Mouse (Mus musculus) heart, adult 2 months (tissue): ENCODE measurements at regions not wholly inside any gene's neighbourhood (a gene's known extent, or its start where the extent isn't known, plus 50 kb on each side); places are given as distances from the start of the nearest gene placed in this dataset.

Source experiments
- DNase-seq, 2 experiments: peaks; one replicate each; pipeline ENCODE4 v3.0.0; 2021
- H3K27ac ChIP-seq: fragments of 200-600 bp; 2 replicates; pipeline ENCODE4 v1.8.1; 2022
- H3K27me3 ChIP-seq: fragments of 200-500 bp; 2 replicates; pipeline ENCODE4 v1.6.1; 2012; ENCODE audit warnings: mild to moderate bottlenecking, low read length, inconsistent platforms, mixed read lengths; ENCODE audit not compliant: control insufficient read depth, insufficient read depth
- H3K36me3 ChIP-seq: fragments of 200-500 bp; 2 replicates; pipeline ENCODE4 v1.6.1; 2012; ENCODE audit warnings: low read length, inconsistent platforms; ENCODE audit not compliant: control insufficient read depth, insufficient read depth
- H3K4me1 ChIP-seq: fragments of 200-500 bp; 2 replicates; pipeline ENCODE4 v1.6.1; 2011; ENCODE audit warnings: low read length; ENCODE audit not compliant: control insufficient read depth, insufficient read depth
- H3K4me3 ChIP-seq: fragments of 200-600 bp; 2 replicates; pipeline ENCODE4 v1.8.1; 2022
- H3K79me2 ChIP-seq: fragments of 200-500 bp; replicated peaks from 2 replicates; pipeline ENCODE4 v1.6.1; 2012; ENCODE audit warnings: mild to moderate bottlenecking, inconsistent platforms, low read length, moderate library complexity, mixed read lengths; ENCODE audit not compliant: control insufficient read depth, insufficient read depth
- H3K9ac ChIP-seq: fragments of 200-500 bp; 2 replicates; pipeline ENCODE4 v1.6.1; 2012; ENCODE audit warnings: low read depth, mild to moderate bottlenecking, control low read depth, inconsistent platforms, low read length, mixed read lengths
- CTCF ChIP-seq: fragments of 200-600 bp; IDR thresholded peaks from 2 replicates; pipeline ENCODE4 v1.8.1; 2022; ENCODE audit warnings: antibody characterized with exemption, mild to moderate bottlenecking, moderate library complexity
- EP300 ChIP-seq: fragments of 200-500 bp; IDR thresholded peaks from 2 replicates; pipeline ENCODE4 v1.6.1; 2011; ENCODE audit warnings: low read depth, low read length, control low read depth; ENCODE audit not compliant: insufficient read depth
- POLR2A ChIP-seq: fragments of 200-500 bp; IDR thresholded peaks from 2 replicates; pipeline ENCODE4 v1.6.1; 2011; ENCODE audit warnings: mild to moderate bottlenecking, low read depth, low read length, control low read depth; ENCODE audit not compliant: insufficient read depth
- WGBS: fragments of 180-500 bp; shearing (Covaris S2); methylation state at CpG from one replicate; pipeline ENCODE4 v1.1.7; 2018; 5-methylcytosine and 5-hydroxymethylcytosine counted together
- intact Hi-C: fragments of 180-260 bp; cut with DNase I; formaldehyde crosslinking; loops from one replicate; pipeline ENCODE4 v1.15.1; 2025

DNA sequence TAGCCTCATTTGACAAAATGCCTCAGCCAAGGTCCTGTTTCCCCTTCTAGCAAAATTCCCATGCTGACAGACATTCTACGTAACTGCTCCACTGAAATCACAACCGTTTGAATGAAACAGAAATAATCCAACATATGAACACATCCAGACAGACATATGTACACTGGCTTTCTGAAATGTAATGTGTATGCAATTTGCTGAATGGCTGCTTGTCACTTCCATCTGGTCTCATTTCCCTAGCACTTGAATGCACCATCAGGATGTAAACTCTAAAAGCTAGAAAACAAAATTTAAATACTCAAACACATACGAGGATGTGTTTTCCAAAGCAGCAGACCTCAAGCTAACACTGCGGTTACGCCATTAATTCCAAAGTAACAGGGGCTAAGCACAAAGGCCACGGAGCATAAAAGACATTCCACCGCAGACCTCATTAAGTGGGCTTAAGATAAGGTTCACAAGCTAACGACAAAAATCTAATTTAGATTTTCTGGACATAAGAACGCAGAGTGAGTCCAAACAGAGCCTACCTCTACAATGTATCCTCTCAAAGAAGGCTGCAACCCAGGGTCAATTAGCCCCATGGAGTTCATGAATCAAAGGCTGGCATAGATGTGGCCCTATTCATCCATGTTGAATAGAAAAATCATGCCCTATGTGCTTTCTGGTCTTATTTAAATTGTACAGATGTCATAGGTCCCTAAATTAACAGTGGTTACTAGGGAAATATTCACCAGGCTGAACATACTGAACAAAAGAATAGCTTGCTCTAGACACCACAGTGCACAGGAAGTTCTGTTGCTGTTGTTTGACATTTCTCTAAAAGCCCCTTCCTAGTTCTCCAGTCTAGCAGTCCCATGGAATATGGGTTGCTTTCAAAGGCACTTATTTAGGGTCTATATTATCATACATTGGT lies 630.5 kb downstream of the Nedd1 start:
- Histone ChIP-seq H3K27ac (no peak overlapping the region), H3K4me1 (no peaks in the 10 kb centered on the region), H3K4me3 (no peak overlapping the region), H3K79me2 (no peaks in the 10 kb centered on the region), H3K27me3 (no peaks in the 10 kb centered on the region), H3K9ac (no peak overlapping the region), H3K36me3 (no peaks in the 10 kb centered on the region)
- DNase-seq = no peak
- intact Hi-C loops = no loop called here
- 75% methylated on average over 9 of the region's 9 CpGs for WGBS
- no peak for TF ChIP-seq CTCF
- TF ChIP-seq EP300 = no peak
- no peak for TF ChIP-seq POLR2A

DNA sequence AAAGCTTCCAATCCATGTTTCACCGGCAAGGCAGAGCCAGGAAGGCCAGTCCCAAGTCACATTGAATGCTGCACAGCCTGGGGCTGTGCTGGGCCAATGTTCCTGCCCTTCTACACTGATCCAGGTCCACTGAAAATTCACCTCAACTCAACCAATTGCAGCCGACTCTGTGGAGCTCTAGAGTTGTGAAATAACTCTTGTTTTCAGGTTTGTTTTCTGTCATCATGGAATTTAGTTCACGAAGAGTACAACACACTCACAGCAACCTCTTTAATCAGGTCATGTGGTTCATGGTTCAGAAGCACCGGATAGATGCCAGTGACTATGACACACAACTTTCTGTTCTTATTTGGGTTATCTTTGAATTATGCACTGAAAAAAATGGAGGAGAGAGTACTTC lies 640.1 kb downstream of the Nedd1 start:
- no peak overlapping the region for H3K27ac ChIP-seq
- no peaks in the 10 kb centered on the region for H3K4me1 ChIP-seq
- no peaks in the 10 kb centered on the region for H3K36me3 ChIP-seq
- WGBS = 76% methylated on average over 4 of the region's 4 CpGs
- no peaks in the 10 kb centered on the region for H3K79me2 ChIP-seq
- no peak overlapping the region for H3K4me3 ChIP-seq
- no peak overlapping the region for H3K9ac ChIP-seq
- DNase-seq = no peak
- TF ChIP-seq CTCF (no peak), EP300 (no peak), POLR2A (no peak)
- H3K27me3 ChIP-seq = no peaks in the 10 kb centered on the region
- intact Hi-C loops = no loop called here

DNA sequence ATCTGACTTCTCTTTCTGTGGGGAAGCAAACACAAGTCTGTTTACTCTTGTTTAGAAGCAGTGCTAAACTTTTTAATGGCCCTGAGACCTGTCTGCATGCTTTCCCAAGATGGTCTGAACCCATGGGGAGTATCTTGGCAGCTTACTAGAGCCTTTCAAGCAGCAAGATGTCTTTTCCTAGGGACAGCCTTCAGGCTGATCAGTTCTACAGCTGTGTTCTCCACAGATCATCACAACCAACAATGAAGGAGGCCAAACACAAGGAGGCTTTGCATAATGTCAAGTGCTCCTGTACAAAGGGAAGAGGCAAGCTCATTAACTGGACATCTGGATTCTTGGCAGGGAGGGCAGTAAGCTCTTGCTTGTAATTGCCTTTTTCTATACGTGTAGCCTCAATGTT lies 641.0 kb downstream of the Nedd1 start:
- WGBS = 59% methylated on average over 1 of the region's 1 CpGs
- H3K36me3 ChIP-seq = no peaks in the 10 kb centered on the region
- H3K4me3 ChIP-seq = no peak overlapping the region
- no peak for DNase-seq
- H3K9ac ChIP-seq = no peak overlapping the region
- no peak overlapping the region for H3K27ac ChIP-seq
- no peaks in the 10 kb centered on the region for H3K4me1 ChIP-seq
- intact Hi-C loops = no loop called here
- TF ChIP-seq POLR2A (no peak), EP300 (no peak), CTCF (no peak)
- no peaks in the 10 kb centered on the region for H3K27me3 ChIP-seq
- H3K79me2 ChIP-seq = no peaks in the 10 kb centered on the region

DNA sequence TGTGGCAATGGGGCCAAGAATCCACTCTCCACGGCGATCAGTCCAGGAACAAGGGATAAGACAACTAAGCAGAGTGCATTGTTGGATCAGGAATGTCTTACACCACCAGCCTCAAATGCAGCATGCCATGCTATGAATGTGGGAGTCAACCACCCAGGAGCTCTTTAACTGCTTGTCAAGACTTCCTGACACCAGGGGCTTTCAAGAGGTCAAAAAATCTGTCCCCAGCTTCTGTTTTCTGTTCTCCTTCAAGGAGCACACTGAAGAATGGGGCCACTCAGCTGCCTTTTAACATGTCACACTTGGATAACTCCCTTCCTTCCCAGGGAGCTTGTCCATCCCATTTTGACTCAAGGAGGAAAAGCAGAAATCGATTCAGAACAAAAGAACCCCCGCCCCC lies 642.8 kb downstream of the Nedd1 start:
- intact Hi-C loops = no loop called here
- H3K36me3 ChIP-seq = no peaks in the 10 kb centered on the region
- no peak overlapping the region for H3K9ac ChIP-seq
- no peak overlapping the region for H3K4me3 ChIP-seq
- no peaks in the 10 kb centered on the region for H3K79me2 ChIP-seq
- no peaks in the 10 kb centered on the region for H3K4me1 ChIP-seq
- DNase-seq = no peak
- no peak overlapping the region for H3K27ac ChIP-seq
- 57% methylated on average over 4 of the region's 4 CpGs for WGBS
- H3K27me3 ChIP-seq = no peaks in the 10 kb centered on the region
- TF ChIP-seq CTCF = no peak
- TF ChIP-seq POLR2A = no peak
- no peak for TF ChIP-seq EP300

DNA sequence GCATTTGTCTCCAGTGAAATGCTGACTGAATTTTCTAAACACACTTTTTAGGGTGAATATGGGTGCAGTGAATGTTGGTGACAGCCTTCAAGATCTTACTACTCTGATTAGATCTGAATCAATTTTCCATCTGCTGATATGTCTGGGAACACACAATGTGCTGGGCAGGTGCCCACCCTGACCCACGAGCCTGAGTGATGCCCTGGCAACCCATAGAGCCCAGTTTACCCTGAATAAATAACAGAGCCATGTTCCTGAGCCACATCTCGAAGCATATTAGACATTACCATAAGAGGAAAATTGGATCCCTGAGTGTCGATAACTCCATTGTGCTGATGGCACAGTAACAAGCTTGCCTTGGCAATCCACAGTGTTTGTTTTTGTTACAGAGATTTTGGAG lies 644.9 kb downstream of the Nedd1 start:
- intact Hi-C loops = no loop called here
- no peak overlapping the region for H3K4me3 ChIP-seq
- no peak overlapping the region for H3K9ac ChIP-seq
- no peaks in the 10 kb centered on the region for H3K27me3 ChIP-seq
- H3K27ac ChIP-seq = no peak overlapping the region
- H3K79me2 ChIP-seq = no peaks in the 10 kb centered on the region
- DNase-seq = no peak
- TF ChIP-seq CTCF (no peak), POLR2A (no peak), EP300 (no peak)
- no peaks in the 10 kb centered on the region for H3K4me1 ChIP-seq
- H3K36me3 ChIP-seq = no peaks in the 10 kb centered on the region
- WGBS = 64% methylated on average over 3 of the region's 3 CpGs

DNA sequence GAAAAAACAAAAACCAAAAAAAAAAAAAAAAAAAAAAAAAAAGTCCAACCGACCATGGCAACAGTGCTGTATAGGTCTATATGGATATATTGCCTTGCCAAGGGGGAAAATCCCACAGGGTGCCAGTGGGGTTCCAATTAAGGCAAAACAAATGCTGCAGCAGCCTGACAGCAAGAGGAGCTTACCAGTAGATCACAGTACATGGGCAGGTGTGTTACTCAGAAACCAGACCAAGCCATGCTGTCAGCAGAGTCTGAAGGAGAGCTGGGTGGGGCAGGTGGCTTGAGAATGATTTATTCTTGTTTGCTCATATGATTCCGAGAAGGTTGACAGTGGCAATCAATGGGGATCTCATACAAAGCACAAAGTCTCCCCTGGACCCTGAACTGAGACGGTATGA lies 645.5 kb downstream of the Nedd1 start:
- intact Hi-C loops = no loop called here
- H3K27ac ChIP-seq = no peak overlapping the region
- WGBS = 70% methylated on average over 3 of the region's 3 CpGs
- DNase-seq = no peak
- H3K4me1 ChIP-seq = no peaks in the 10 kb centered on the region
- H3K79me2 ChIP-seq = no peaks in the 10 kb centered on the region
- H3K9ac ChIP-seq = no peak overlapping the region
- H3K36me3 ChIP-seq = no peaks in the 10 kb centered on the region
- H3K4me3 ChIP-seq = no peak overlapping the region
- no peaks in the 10 kb centered on the region for H3K27me3 ChIP-seq
- TF ChIP-seq CTCF = no peak
- no peak for TF ChIP-seq EP300
- no peak for TF ChIP-seq POLR2A
